Mouse (Mus musculus): ENCODE measurements around the gene Fam120b. TPM values are rescaled to one million over a fixed set of nuclear protein-coding genes. Genes with fewer than 3 reads are reported as not detected.

The Fam120b gene
- total and polyA plus RNA-seq, 3 experiments: 7.1 to 12.7 (median 11.9) TPM

GRCm38 (mm10) chr17:15409261-15409660 is 13.3 kb downstream of the Fam120b start:
- Histone ChIP-seq H3K27me3 (ENCODE audit: control insufficient read depth, insufficient read depth, low read length) (no peaks in the 10 kb centered on the region), H3K79me2 (replicated peaks; ENCODE audit: control insufficient read depth, insufficient read depth, low read length) (no peaks in the 10 kb centered on the region), H3K4me1 (ENCODE audit: control insufficient read depth, insufficient read depth, low read length) (no peaks in the 10 kb centered on the region), H3K9ac (ENCODE audit: low read depth, low read length) (no peak overlapping the region), H3K36me3 (ENCODE audit: control insufficient read depth, insufficient read depth, low read length) (no peaks in the 10 kb centered on the region), H3K4me3 (no peak overlapping the region), H3K27ac (no peak overlapping the region)
- intact Hi-C loops (cut with DNase I): no loop called here
- no peak for TF ChIP-seq EP300 (IDR thresholded peaks at IDR 0.05; ENCODE audit: insufficient read depth, low read depth, low read length)
- TF ChIP-seq CTCF (IDR thresholded peaks at IDR 0.05): no peak
- TF ChIP-seq POLR2A (IDR thresholded peaks at IDR 0.05; ENCODE audit: insufficient read depth, low read depth, low read length): no peak
- 80% methylated on average over 10 of the region's 10 CpGs for WGBS
- no peak for DNase-seq

DNA sequence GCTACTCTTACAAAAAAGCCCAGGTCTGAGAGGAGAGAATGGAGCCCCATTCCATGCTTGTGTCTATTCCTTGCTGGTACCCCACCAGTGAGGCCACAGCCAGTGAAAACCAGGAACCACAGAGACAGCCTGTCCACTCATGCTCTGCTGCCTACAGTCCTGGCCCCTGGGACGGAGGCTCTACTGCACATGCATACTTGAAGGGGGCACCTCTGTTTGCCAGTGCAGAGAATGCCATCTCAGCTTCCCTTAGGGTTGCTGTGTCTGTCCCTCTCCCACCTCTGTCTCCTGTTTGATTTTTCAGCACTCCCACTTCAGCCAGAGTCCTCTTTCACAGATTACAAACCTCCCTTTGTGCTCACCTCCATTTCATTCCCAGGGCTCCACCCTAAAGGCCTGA is 14.9 kb downstream of the Fam120b start:
- intact Hi-C loops (cut with DNase I): no loop called here
- WGBS: 100% methylated on average over 1 of the region's 1 CpGs

DNA sequence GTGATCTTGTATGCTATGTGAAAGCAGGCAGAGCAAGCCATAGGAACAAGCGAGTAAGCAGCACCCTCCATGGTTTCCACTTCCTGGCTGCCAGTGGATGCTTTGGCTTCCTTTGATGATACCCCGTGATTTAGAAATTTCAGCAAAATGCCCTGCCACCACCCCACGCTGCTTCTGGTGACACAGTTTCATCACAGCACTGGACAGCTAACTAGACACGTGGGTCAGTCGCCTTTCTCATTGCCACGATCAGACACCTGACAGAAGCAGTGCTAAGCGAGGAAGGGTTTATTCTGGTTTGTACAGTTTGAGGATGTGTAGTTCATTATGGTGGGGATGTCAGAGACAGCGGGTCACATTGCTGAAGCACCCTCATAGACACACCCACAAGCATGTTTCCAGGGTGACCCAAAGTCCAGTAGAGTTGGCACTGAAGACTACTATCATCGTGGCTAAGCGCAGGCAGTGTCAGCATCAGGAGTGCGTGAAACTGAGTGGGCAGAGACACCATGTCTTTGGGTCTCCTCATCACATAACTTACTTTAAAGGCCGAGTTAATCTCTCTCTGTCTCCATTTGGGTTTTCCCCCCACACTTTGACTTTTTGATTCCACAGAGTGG is 20.7 kb downstream of the Fam120b start:
- no peaks in the 10 kb centered on the region for H3K27me3 ChIP-seq (ENCODE audit: control insufficient read depth, insufficient read depth, low read length)
- H3K36me3 ChIP-seq (ENCODE audit: control insufficient read depth, insufficient read depth, low read length): no peaks in the 10 kb centered on the region
- no peak overlapping the region for H3K9ac ChIP-seq (ENCODE audit: low read depth, low read length)
- no peaks in the 10 kb centered on the region for H3K79me2 ChIP-seq (replicated peaks; ENCODE audit: control insufficient read depth, insufficient read depth, low read length)
- DNase-seq: no peak
- no peaks in the 10 kb centered on the region for H3K4me1 ChIP-seq (ENCODE audit: control insufficient read depth, insufficient read depth, low read length)
- TF ChIP-seq POLR2A (IDR thresholded peaks at IDR 0.05; ENCODE audit: insufficient read depth, low read depth, low read length): no peak
- no peak for TF ChIP-seq CTCF (IDR thresholded peaks at IDR 0.05)
- 93% methylated on average over 12 of the region's 12 CpGs for WGBS
- intact Hi-C loops (cut with DNase I): no loop called here
- H3K4me3 ChIP-seq: no peak overlapping the region
- no peak overlapping the region for H3K27ac ChIP-seq

More for the DNA sequence above, 14.9 kb downstream of the Fam120b start:
- H3K4me3 ChIP-seq: no peak overlapping the region
- TF ChIP-seq CTCF (IDR thresholded peaks at IDR 0.05): no peak
- TF ChIP-seq EP300 (IDR thresholded peaks at IDR 0.05; ENCODE audit: insufficient read depth, low read depth, low read length): no peak
- TF ChIP-seq POLR2A (IDR thresholded peaks at IDR 0.05; ENCODE audit: insufficient read depth, low read depth, low read length): no peak
- no peak overlapping the region for H3K27ac ChIP-seq
- DNase-seq: no peak
- no peak overlapping the region for H3K9ac ChIP-seq (ENCODE audit: low read depth, low read length)
- H3K4me1 ChIP-seq (ENCODE audit: control insufficient read depth, insufficient read depth, low read length): no peaks in the 10 kb centered on the region
- H3K27me3 ChIP-seq (ENCODE audit: control insufficient read depth, insufficient read depth, low read length): no peaks in the 10 kb centered on the region
- no peaks in the 10 kb centered on the region for H3K36me3 ChIP-seq (ENCODE audit: control insufficient read depth, insufficient read depth, low read length)
- no peaks in the 10 kb centered on the region for H3K79me2 ChIP-seq (replicated peaks; ENCODE audit: control insufficient read depth, insufficient read depth, low read length)

DNA sequence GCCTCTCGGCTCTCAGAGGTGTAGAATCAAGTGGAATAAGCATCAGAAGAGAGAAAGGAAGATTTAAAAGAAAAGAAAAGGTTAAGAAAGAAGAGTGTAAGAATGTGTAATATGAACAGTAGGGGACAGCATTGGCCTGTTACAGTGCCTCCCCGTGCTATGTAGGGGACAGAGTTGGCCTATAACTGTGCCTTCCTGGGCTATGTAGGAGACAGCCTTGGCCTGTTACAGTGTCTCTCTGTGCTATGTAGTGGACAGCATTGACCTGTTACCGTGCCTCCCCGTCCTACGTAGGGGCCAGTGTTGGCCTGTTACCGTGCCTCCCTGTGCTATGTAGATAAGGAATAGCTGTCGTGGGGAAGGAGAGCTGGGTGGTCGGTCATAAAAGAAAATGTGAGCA is 23.5 kb downstream of the Fam120b start:
- H3K36me3 ChIP-seq (ENCODE audit: control insufficient read depth, insufficient read depth, low read length): no peaks in the 10 kb centered on the region
- TF ChIP-seq EP300 (IDR thresholded peaks at IDR 0.05; ENCODE audit: insufficient read depth, low read depth, low read length) (peak; percentile 80; the same call in 1 of the 2 replicates), POLR2A (IDR thresholded peaks at IDR 0.05; ENCODE audit: insufficient read depth, low read depth, low read length) (no peak), CTCF (IDR thresholded peaks at IDR 0.05) (peak; percentile 71)
- no peaks in the 10 kb centered on the region for H3K4me1 ChIP-seq (ENCODE audit: control insufficient read depth, insufficient read depth, low read length)
- no peaks in the 10 kb centered on the region for H3K27me3 ChIP-seq (ENCODE audit: control insufficient read depth, insufficient read depth, low read length)
- DNase-seq: peak in 1 of 2 experiments; percentile 18
- 66% methylated on average over 8 of the region's 8 CpGs for WGBS
- H3K79me2 ChIP-seq (replicated peaks; ENCODE audit: control insufficient read depth, insufficient read depth, low read length): no peaks in the 10 kb centered on the region
- intact Hi-C loops (cut with DNase I): loop anchor here (1.0 kb wide), 1 partner anchor 48 kb away; no protein-coding TSS in a partner anchor
- H3K27ac ChIP-seq: no peak overlapping the region
- H3K9ac ChIP-seq (ENCODE audit: low read depth, low read length): no peak overlapping the region
- H3K4me3 ChIP-seq: no peak overlapping the region

DNA sequence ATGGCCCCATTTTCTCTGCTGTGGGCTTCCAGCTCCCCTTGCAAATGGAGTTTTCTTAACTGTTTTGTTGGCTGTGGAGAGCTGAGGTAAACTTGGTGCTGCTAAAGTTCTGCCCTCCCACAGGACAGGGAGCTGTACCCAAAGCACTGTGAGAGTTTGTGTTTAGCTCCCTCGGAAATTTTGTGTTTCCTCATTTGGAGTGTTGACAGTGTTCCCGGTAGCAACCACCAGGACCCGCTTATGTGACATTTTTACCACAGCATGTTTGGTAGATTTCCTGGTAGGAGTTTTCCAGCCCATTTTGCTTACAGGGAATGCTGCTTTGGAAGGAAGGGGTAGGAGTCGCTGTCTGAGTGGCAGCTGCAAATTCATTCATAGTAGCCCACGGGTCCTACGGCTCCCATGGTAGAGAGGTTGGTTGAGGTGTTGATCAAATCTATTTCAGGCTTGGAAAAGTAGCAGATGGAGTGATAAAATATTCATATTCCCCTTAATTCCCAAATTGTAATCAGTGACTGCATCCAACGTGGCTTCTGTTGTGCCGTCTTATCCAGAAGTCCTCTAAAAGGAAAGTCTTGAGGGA is 24.1 kb downstream of the Fam120b start:
- H3K9ac ChIP-seq (ENCODE audit: low read depth, low read length): no peak overlapping the region
- no peak overlapping the region for H3K4me3 ChIP-seq
- WGBS: 75% methylated on average over 8 of the region's 8 CpGs
- intact Hi-C loops (cut with DNase I): no loop called here
- H3K27me3 ChIP-seq (ENCODE audit: control insufficient read depth, insufficient read depth, low read length): no peaks in the 10 kb centered on the region
- H3K36me3 ChIP-seq (ENCODE audit: control insufficient read depth, insufficient read depth, low read length): no peaks in the 10 kb centered on the region
- DNase-seq: peak in 1 of 2 experiments; percentile 8
- H3K4me1 ChIP-seq (ENCODE audit: control insufficient read depth, insufficient read depth, low read length): no peaks in the 10 kb centered on the region
- H3K79me2 ChIP-seq (replicated peaks; ENCODE audit: control insufficient read depth, insufficient read depth, low read length): no peaks in the 10 kb centered on the region
- H3K27ac ChIP-seq: no peak overlapping the region
- no peak for TF ChIP-seq POLR2A (IDR thresholded peaks at IDR 0.05; ENCODE audit: insufficient read depth, low read depth, low read length)
- no peak for TF ChIP-seq EP300 (IDR thresholded peaks at IDR 0.05; ENCODE audit: insufficient read depth, low read depth, low read length)
- no peak for TF ChIP-seq CTCF (IDR thresholded peaks at IDR 0.05)

- peaks cover 4% of the 10 kb centered on the region; the same call in 1 of the 2 replicates for H3K4me1 ChIP-seq (ENCODE audit: control insufficient read depth, insufficient read depth, low read length)
Observed at GRCm38 (mm10) chr17:15421446-15421845, 25.4 kb downstream of the Fam120b start.

More at GRCm38 (mm10) chr17:15421446-15421845, 25.4 kb downstream of the Fam120b start:
- peak in 1 of 2 experiments; percentile 2 for DNase-seq
- H3K36me3 ChIP-seq (ENCODE audit: control insufficient read depth, insufficient read depth, low read length): no peaks in the 10 kb centered on the region
- TF ChIP-seq POLR2A (IDR thresholded peaks at IDR 0.05; ENCODE audit: insufficient read depth, low read depth, low read length) (no peak), EP300 (IDR thresholded peaks at IDR 0.05; ENCODE audit: insufficient read depth, low read depth, low read length) (no peak), CTCF (IDR thresholded peaks at IDR 0.05) (no peak)
- no peaks in the 10 kb centered on the region for H3K27me3 ChIP-seq (ENCODE audit: control insufficient read depth, insufficient read depth, low read length)
- intact Hi-C loops (cut with DNase I): no loop called here
- H3K4me3 ChIP-seq: no peak overlapping the region
- no peak overlapping the region for H3K27ac ChIP-seq
- 96% methylated on average over 6 of the region's 6 CpGs for WGBS
- H3K9ac ChIP-seq (ENCODE audit: low read depth, low read length): no peak overlapping the region
- H3K79me2 ChIP-seq (replicated peaks; ENCODE audit: control insufficient read depth, insufficient read depth, low read length): no peaks in the 10 kb centered on the region
